Mouse (Mus musculus): ENCODE measurements at regions not wholly inside any gene's neighbourhood (a gene's known extent, or its start where the extent isn't known, plus 50 kb on each side); places are given as distances from the start of the nearest gene placed in this dataset.
"Not testable (repeated sequence)": the region's sequence is repeated elsewhere in the genome, so short reads cannot be mapped to it uniquely, and the experiment has no call there.

GRCm38 (mm10) chr7:69167456-69167855 lies 418.4 kb upstream of the Arrdc4 start:
- no peak overlapping the region for H3K4me2 ChIP-seq (replicated peaks; ENCODE audit: low read depth)
- H3K4me1 ChIP-seq (replicated peaks; ENCODE audit: control insufficient read depth, insufficient read depth, low read length): no peaks in the 10 kb centered on the region
- no peak for TF ChIP-seq CTCF (IDR thresholded peaks at IDR 0.05; ENCODE audit: low read depth)
- WGBS: 40% methylated on average over 2 of the region's 2 CpGs
- H3K9ac ChIP-seq (ENCODE audit: low read depth, low read length): no peak overlapping the region
- ATAC-seq: no peak
- no peak overlapping the region for H3K4me3 ChIP-seq (ENCODE audit: low read depth, low read length)
- H3K27me3 ChIP-seq (replicated peaks; ENCODE audit: control insufficient read depth, insufficient read depth, low read length): no peaks in the 10 kb centered on the region
- no peaks in the 10 kb centered on the region for H3K36me3 ChIP-seq (ENCODE audit: control insufficient read depth, insufficient read depth)
- H3K27ac ChIP-seq (ENCODE audit: low read depth, low read length): no peak overlapping the region
- H3K9me3 ChIP-seq (ENCODE audit: control insufficient read depth): no peaks in the 10 kb centered on the region

DNA sequence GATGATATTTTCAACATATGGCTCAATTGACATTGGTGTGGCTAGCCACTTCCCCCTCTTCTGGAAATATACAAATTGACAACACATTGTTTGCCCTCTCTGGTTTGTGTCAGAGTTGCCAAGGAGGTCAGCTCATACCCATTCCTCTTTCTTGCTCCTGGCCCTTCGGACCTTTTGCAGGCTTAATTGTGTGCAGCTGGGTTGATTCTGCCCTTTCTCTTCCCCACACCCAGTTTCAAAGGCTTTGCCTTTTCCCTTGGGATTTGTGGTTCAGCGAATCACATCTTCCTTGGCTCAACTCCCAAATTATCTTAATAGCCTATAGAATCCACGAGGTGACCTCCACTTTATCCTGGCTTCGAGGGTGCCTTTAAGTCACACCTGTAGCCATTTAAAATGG lies 412.9 kb upstream of the Arrdc4 start:
- Histone ChIP-seq H3K4me2 (replicated peaks; ENCODE audit: low read depth) (no peak overlapping the region), H3K9ac (ENCODE audit: low read depth, low read length) (no peak overlapping the region), H3K27ac (ENCODE audit: low read depth, low read length) (no peak overlapping the region), H3K27me3 (replicated peaks; ENCODE audit: control insufficient read depth, insufficient read depth, low read length) (no peaks in the 10 kb centered on the region), H3K9me3 (ENCODE audit: control insufficient read depth) (no peaks in the 10 kb centered on the region), H3K4me1 (replicated peaks; ENCODE audit: control insufficient read depth, insufficient read depth, low read length) (no peaks in the 10 kb centered on the region), H3K4me3 (ENCODE audit: low read depth, low read length) (no peak overlapping the region), H3K36me3 (ENCODE audit: control insufficient read depth, insufficient read depth) (no peaks in the 10 kb centered on the region)
- 77% methylated on average over 4 of the region's 4 CpGs for WGBS
- ATAC-seq: no peak
- no peak for TF ChIP-seq CTCF (IDR thresholded peaks at IDR 0.05; ENCODE audit: low read depth)

- no peak for TF ChIP-seq CTCF (IDR thresholded peaks at IDR 0.05; ENCODE audit: low read depth)
- H3K27me3 ChIP-seq (replicated peaks; ENCODE audit: control insufficient read depth, insufficient read depth, low read length): no peaks in the 10 kb centered on the region
- no peaks in the 10 kb centered on the region for H3K9me3 ChIP-seq (ENCODE audit: control insufficient read depth)
- 70% methylated on average over 3 of the region's 3 CpGs for WGBS
- no peak for ATAC-seq
- no peak overlapping the region for H3K4me3 ChIP-seq (ENCODE audit: low read depth, low read length)
- H3K4me2 ChIP-seq (replicated peaks; ENCODE audit: low read depth): no peak overlapping the region
- no peak overlapping the region for H3K9ac ChIP-seq (ENCODE audit: low read depth, low read length)
- H3K4me1 ChIP-seq (replicated peaks; ENCODE audit: control insufficient read depth, insufficient read depth, low read length): no peaks in the 10 kb centered on the region
- no peaks in the 10 kb centered on the region for H3K36me3 ChIP-seq (ENCODE audit: control insufficient read depth, insufficient read depth)
- H3K27ac ChIP-seq (ENCODE audit: low read depth, low read length): no peak overlapping the region
Observed at GRCm38 (mm10) chr7:69142351-69142750, 393.3 kb upstream of the Arrdc4 start.

GRCm38 (mm10) chr7:69133441-69133840 lies 384.4 kb upstream of the Arrdc4 start:
- H3K4me2 ChIP-seq (replicated peaks; ENCODE audit: low read depth): no peak overlapping the region
- 80% methylated on average over 2 of the region's 2 CpGs for WGBS
- H3K9me3 ChIP-seq (ENCODE audit: control insufficient read depth): no peaks in the 10 kb centered on the region
- H3K4me3 ChIP-seq (ENCODE audit: low read depth, low read length): no peak overlapping the region
- H3K27ac ChIP-seq (ENCODE audit: low read depth, low read length): no peak overlapping the region
- H3K27me3 ChIP-seq (replicated peaks; ENCODE audit: control insufficient read depth, insufficient read depth, low read length): no peaks in the 10 kb centered on the region
- H3K9ac ChIP-seq (ENCODE audit: low read depth, low read length): no peak overlapping the region
- H3K36me3 ChIP-seq (ENCODE audit: control insufficient read depth, insufficient read depth): no peaks in the 10 kb centered on the region
- no peak for TF ChIP-seq CTCF (IDR thresholded peaks at IDR 0.05; ENCODE audit: low read depth)
- H3K4me1 ChIP-seq (replicated peaks; ENCODE audit: control insufficient read depth, insufficient read depth, low read length): no peaks in the 10 kb centered on the region
- no peak for ATAC-seq

DNA sequence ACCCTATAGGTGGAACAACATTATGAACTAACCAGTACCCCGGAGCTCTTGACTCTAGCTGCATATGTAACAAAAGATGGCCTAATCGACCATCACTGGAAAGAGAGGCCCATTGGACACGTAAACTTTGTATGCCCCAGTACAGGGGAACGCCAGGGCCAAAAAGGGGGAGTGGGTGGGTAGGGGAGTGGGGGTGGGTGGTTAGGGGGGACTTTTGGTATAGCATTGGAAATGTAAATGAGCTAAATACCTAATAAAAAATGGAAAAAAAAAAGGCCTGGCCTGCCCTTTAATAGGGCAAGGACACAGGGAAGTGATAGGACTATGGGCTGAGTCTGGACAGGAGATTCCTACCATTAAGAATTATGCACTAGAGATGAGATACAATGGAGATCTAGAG lies 352.7 kb upstream of the Arrdc4 start:
- H3K4me2 ChIP-seq (replicated peaks; ENCODE audit: low read depth); H3K27me3 ChIP-seq (replicated peaks; ENCODE audit: control insufficient read depth, insufficient read depth, low read length); H3K27ac ChIP-seq (ENCODE audit: low read depth, low read length); ATAC-seq; H3K4me3 ChIP-seq (ENCODE audit: low read depth, low read length); H3K4me1 ChIP-seq (replicated peaks; ENCODE audit: control insufficient read depth, insufficient read depth, low read length); H3K9ac ChIP-seq (ENCODE audit: low read depth, low read length); H3K9me3 ChIP-seq (ENCODE audit: control insufficient read depth); H3K36me3 ChIP-seq (ENCODE audit: control insufficient read depth, insufficient read depth): not testable (repeated sequence)
- no CpG with 5 or more reads among the region's 4 CpGs for WGBS

DNA sequence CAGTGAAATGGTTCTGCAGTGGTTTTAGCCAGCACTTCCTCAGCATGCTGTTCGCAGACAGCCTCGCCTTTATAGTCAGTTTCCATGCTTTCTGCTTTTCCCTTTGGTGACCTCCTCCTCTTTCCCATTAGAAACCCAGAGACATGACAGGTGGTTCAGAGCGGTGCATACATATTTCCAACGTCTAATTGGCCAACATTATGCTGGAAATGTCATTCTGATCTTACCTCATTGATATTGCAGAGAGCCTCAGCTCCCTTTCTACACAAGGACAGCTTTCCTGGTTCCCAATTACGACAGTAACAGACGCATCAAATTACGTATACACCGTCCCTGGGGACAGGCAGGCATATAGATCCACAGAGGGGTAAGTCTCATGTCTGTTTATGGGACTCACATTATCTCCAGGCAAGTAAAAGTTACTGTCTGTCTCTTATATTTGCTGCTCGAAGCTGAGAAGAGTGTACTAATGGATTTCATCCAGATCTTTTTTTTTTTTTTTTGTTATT lies 348.6 kb upstream of the Arrdc4 start:
- no peak overlapping the region for H3K9ac ChIP-seq (ENCODE audit: low read depth, low read length)
- H3K4me2 ChIP-seq (replicated peaks; ENCODE audit: low read depth): no peak overlapping the region
- no peaks in the 10 kb centered on the region for H3K36me3 ChIP-seq (ENCODE audit: control insufficient read depth, insufficient read depth)
- TF ChIP-seq CTCF (IDR thresholded peaks at IDR 0.05; ENCODE audit: low read depth): no peak
- H3K27me3 ChIP-seq (replicated peaks; ENCODE audit: control insufficient read depth, insufficient read depth, low read length): no peaks in the 10 kb centered on the region
- ATAC-seq: no peak
- H3K27ac ChIP-seq (ENCODE audit: low read depth, low read length): no peak overlapping the region
- no peaks in the 10 kb centered on the region for H3K4me1 ChIP-seq (replicated peaks; ENCODE audit: control insufficient read depth, insufficient read depth, low read length)
- H3K4me3 ChIP-seq (ENCODE audit: low read depth, low read length): no peak overlapping the region
- 46% methylated on average over 9 of the region's 9 CpGs for WGBS
- H3K9me3 ChIP-seq (ENCODE audit: control insufficient read depth): no peaks in the 10 kb centered on the region

GRCm38 (mm10) chr7:69074780-69075179 lies 325.7 kb upstream of the Arrdc4 start:
- Histone ChIP-seq H3K4me3 (ENCODE audit: low read depth, low read length) (no peak overlapping the region), H3K27me3 (replicated peaks; ENCODE audit: control insufficient read depth, insufficient read depth, low read length) (no peaks in the 10 kb centered on the region), H3K9me3 (ENCODE audit: control insufficient read depth) (no peaks in the 10 kb centered on the region), H3K4me1 (replicated peaks; ENCODE audit: control insufficient read depth, insufficient read depth, low read length) (no peaks in the 10 kb centered on the region), H3K27ac (ENCODE audit: low read depth, low read length) (no peak overlapping the region), H3K4me2 (replicated peaks; ENCODE audit: low read depth) (no peak overlapping the region), H3K36me3 (ENCODE audit: control insufficient read depth, insufficient read depth) (no peaks in the 10 kb centered on the region), H3K9ac (ENCODE audit: low read depth, low read length) (no peak overlapping the region)
- ATAC-seq: no peak
- WGBS: 85% methylated on average over 7 of the region's 7 CpGs
- no peak for TF ChIP-seq CTCF (IDR thresholded peaks at IDR 0.05; ENCODE audit: low read depth)

Measured in intestine, postnatal 0 days (tissue).